Mouse (Mus musculus) MEL (cell line): Measurements from ENCODE around the gene Tbcb. TPM values are rescaled to one million over a fixed set of nuclear protein-coding genes. Genes with fewer than 3 reads are reported as not detected.

ENCODE experiments used
- DNase-seq: peaks from one replicate; pipeline ENCODE4 v3.0.0; 2011; ENCODE audit warnings: low read depth, low spot score
- H3K27ac ChIP-seq: 2 replicates; pipeline ENCODE4 v1.5.1; 2012; ENCODE audit warnings: low read depth, mild to moderate bottlenecking, control low read depth, low read length, moderate library complexity; ENCODE audit not compliant: control insufficient read depth
- H3K27me3 ChIP-seq, 2 experiments: fragments of 150-350 bp in 1 of 2; sonication (generic) in 1 of 2; 2 replicates each; pipeline ENCODE4 v1.6.1; 2012; ENCODE audit warnings: low read length in 2 of 2, mild to moderate bottlenecking in 2 of 2, improper control_type of control experiment in 1 of 2, moderate library complexity in 1 of 2; ENCODE audit not compliant: insufficient read depth in 2 of 2, control insufficient read depth in 1 of 2
- H3K36me3 ChIP-seq, 2 experiments: 2 replicates each; pipeline ENCODE4 v1.6.1; 2012 to 2014; ENCODE audit warnings: low read length in 2 of 2, improper control_type of control experiment in 1 of 2, inconsistent platforms in 1 of 2, mild to moderate bottlenecking in 1 of 2; ENCODE audit not compliant: insufficient read depth in 2 of 2, control insufficient read depth in 1 of 2
- H3K4me1 ChIP-seq, 2 experiments: fragments of 150-350 bp in 1 of 2; sonication (generic) in 1 of 2; 2 replicates each; pipeline ENCODE4 v1.6.1; 2012; ENCODE audit warnings: low read length in 2 of 2, improper control_type of control experiment in 1 of 2, mild to moderate bottlenecking in 1 of 2; ENCODE audit not compliant: insufficient read depth in 2 of 2, control insufficient read depth in 1 of 2
- H3K4me3 ChIP-seq, 2 experiments: fragments of 150-350 bp in 1 of 2; sonication (generic) in 1 of 2; 2 replicates each; pipeline ENCODE4 v1.5.1; 2012; ENCODE audit warnings: low read depth in 2 of 2, low read length in 2 of 2, mild to moderate bottlenecking in 2 of 2, moderate library complexity in 2 of 2, control low read depth in 1 of 2, improper control_type of control experiment in 1 of 2; ENCODE audit not compliant: control insufficient read depth in 1 of 2, insufficient read depth in 1 of 2
- H3K79me2 ChIP-seq: 2 replicates; pipeline ENCODE4 v1.6.1; 2012; ENCODE audit warnings: mild to moderate bottlenecking, low read length, moderate library complexity; ENCODE audit not compliant: control insufficient read depth, poor library complexity, insufficient read depth
- H3K9ac ChIP-seq: 2 replicates; pipeline ENCODE4 v1.6.1; 2012; ENCODE audit warnings: low read depth, mild to moderate bottlenecking, control low read depth, low read length, moderate library complexity; ENCODE audit not compliant: control insufficient read depth, poor library complexity, severe bottlenecking
- H3K9me3 ChIP-seq: fragments of 150-350 bp; sonication (generic); replicated peaks from 2 replicates; pipeline ENCODE4 v1.6.1; 2012; ENCODE audit warnings: mild to moderate bottlenecking, low read length, improper control_type of control experiment, moderate library complexity; ENCODE audit not compliant: insufficient read depth
- CTCF ChIP-seq, 3 experiments: IDR thresholded peaks in 2 of 3; conservative IDR thresholded peaks in 1 of 3; 2 replicates each; pipeline ENCODE4 v1.5.1; 2011 to 2012; ENCODE audit warnings: low read length in 3 of 3, low read depth in 2 of 3, mild to moderate bottlenecking in 2 of 3, improper control_type of control experiment in 1 of 3, inconsistent platforms in 1 of 3, mixed read lengths in 1 of 3, moderate library complexity in 1 of 3; ENCODE audit not compliant: control insufficient read depth in 1 of 3, insufficient read depth in 1 of 3, poor library complexity in 1 of 3, severe bottlenecking in 1 of 3
- GATA1 ChIP-seq: IDR thresholded peaks from 2 replicates; pipeline ENCODE4 v1.6.1; 2011; ENCODE audit warnings: low read depth, low read length, improper control_type of control experiment
- MEF2A ChIP-seq: IDR thresholded peaks from 2 replicates; pipeline ENCODE4 v1.6.1; 2014; ENCODE audit warnings: low read depth, mild to moderate bottlenecking, inconsistent platforms, low read length, improper control_type of control experiment; ENCODE audit not compliant: poor library complexity, insufficient replicate concordance, severe bottlenecking; ENCODE audit errors: extremely low read depth
- MXI1 ChIP-seq: IDR thresholded peaks from 2 replicates; pipeline ENCODE4 v1.6.1; 2011; ENCODE audit warnings: mild to moderate bottlenecking, low read depth, low read length, improper control_type of control experiment
- MYB ChIP-seq: IDR thresholded peaks from 2 replicates; pipeline ENCODE4 v1.6.1; 2011; ENCODE audit warnings: mild to moderate bottlenecking, low read depth, low read length, improper control_type of control experiment
- NRF1 ChIP-seq: IDR thresholded peaks from 2 replicates; pipeline ENCODE4 v1.6.1; 2014; ENCODE audit warnings: low read depth, mild to moderate bottlenecking, inconsistent platforms, low read length, improper control_type of control experiment, moderate library complexity; ENCODE audit not compliant: poor library complexity, insufficient read depth, severe bottlenecking
- RCOR1 ChIP-seq: IDR thresholded peaks from 2 replicates; pipeline ENCODE4 v1.6.1; 2012; ENCODE audit warnings: low read depth, mild to moderate bottlenecking, inconsistent platforms, low read length, improper control_type of control experiment
- USF1 ChIP-seq: IDR thresholded peaks from 2 replicates; pipeline ENCODE4 v1.6.1; 2014; ENCODE audit warnings: low read depth, mild to moderate bottlenecking, inconsistent platforms, low read length, improper control_type of control experiment, moderate library complexity
- ZMIZ1 ChIP-seq: IDR thresholded peaks from 2 replicates; pipeline ENCODE4 v1.6.1; 2012; ENCODE audit warnings: low read depth, mild to moderate bottlenecking, inconsistent platforms, low read length, improper control_type of control experiment, moderate library complexity
- polyA plus RNA-seq, 2 experiments: library from polyadenylated mRNA; stranded (reverse) in 1 of 2; unstranded in 1 of 2; fragments of >175 nt in 1 of 2; fragments of >200 nt in 1 of 2; gene quantifications; 2 replicates each; pipeline versions ENCODE4 v1.2.1 to v1.2.4; 2012; ENCODE audit warnings: low replicate concordance in 2 of 2, low read depth in 1 of 2; ENCODE audit not compliant: insufficient read length in 2 of 2, insufficient read depth in 1 of 2, missing spikeins in 1 of 2
- total RNA-seq: library from RNA; depleted of rRNA; stranded (reverse); fragments of 300-350 nt; gene quantifications from 2 replicates; pipeline ENCODE4 v1.2.3, GENCODE M21; 2012

Gene Tbcb
- total and polyA plus RNA-seq, 3 experiments = 54.8 to 72.6 TPM; not detected in 1

- no peaks in the 10 kb centered on the region for H3K27me3 ChIP-seq
- peak overlapping the region; percentile 33 to 57 for H3K4me3 ChIP-seq
- H3K27ac ChIP-seq = peak overlapping the region; percentile 25; the same call in 1 of the 2 replicates
- peaks cover 9% of the 10 kb centered on the region for H3K79me2 ChIP-seq
- H3K9ac ChIP-seq = peak overlapping the region; percentile 68
- peaks cover 0 to 17% of the 10 kb centered on the region in 2 experiments; a peak in 3 of 4 replicates for H3K4me1 ChIP-seq
- 0 out of 2 replicates have a peak, but pooled peaks have one; percentile 29 for TF ChIP-seq MXI1
- TF ChIP-seq ZMIZ1 = peak; percentile 47; the same call in 1 of the 2 replicates
- TF ChIP-seq NRF1 = peak; percentile 71
- no peak for TF ChIP-seq MYB
- TF ChIP-seq RCOR1 = no peak
- H3K36me3 ChIP-seq = peaks cover 0 to 14% of the 10 kb centered on the region in 2 experiments; a peak in 2 of 4 replicates
- peak; percentile 89 for DNase-seq
- H3K9me3 ChIP-seq = no peaks in the 10 kb centered on the region
Measured at GRCm38 (mm10) chr7:30193581-30194100, 38.4 kb downstream of the Tbcb start.

DNA sequence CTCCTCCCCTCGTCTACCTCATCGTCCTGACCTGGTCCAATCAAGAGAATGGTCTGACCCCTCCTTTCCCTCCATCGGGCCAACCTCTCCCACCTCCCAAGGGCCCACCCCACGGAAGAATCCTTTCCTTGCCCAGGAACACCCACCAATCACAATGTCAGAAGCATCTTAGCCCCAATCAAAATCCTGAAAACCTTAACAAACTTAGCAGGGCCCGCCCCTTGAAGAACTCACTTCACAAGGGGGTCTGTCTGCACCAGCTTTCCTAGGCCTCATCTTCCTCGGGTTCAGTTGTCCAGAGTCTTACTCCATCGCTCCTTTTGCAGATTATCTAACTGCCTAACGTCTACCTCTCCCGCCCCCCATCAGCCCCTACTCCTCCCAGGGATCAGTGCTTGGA is 39.1 kb downstream of the Tbcb start:
- Histone ChIP-seq H3K27me3 (no peaks in the 10 kb centered on the region), H3K4me3 (no peak overlapping the region; a peak in 1 of 4 replicates), H3K36me3 (peaks cover 2 to 12% of the 10 kb centered on the region in 2 experiments; a peak in 3 of 4 replicates), H3K9me3 (no peaks in the 10 kb centered on the region), H3K4me1 (peaks cover 0 to 17% of the 10 kb centered on the region in 2 experiments; a peak in 3 of 4 replicates), H3K27ac (no peak overlapping the region), H3K9ac (no peak overlapping the region; the same call in 1 of the 2 replicates), H3K79me2 (peaks cover 9% of the 10 kb centered on the region)
- no peak for TF ChIP-seq USF1
- no peak for TF ChIP-seq GATA1
- no peak for TF ChIP-seq CTCF (IDR thresholded peaks at IDR 0.05 in 2 of 3, conservative IDR thresholded peaks at IDR 0.05 in 1 of 3; ENCODE audit: control insufficient read depth in 1 of 3, insufficient read depth in 1 of 3, low read depth in 2 of 3, low read length in 3 of 3, poor library complexity in 1 of 3, severe bottlenecking in 1 of 3)
- DNase-seq = no peak

GRCm38 (mm10) chr7:30192088-30192487 is 40.0 kb downstream of the Tbcb start:
- peaks cover 0 to 17% of the 10 kb centered on the region in 2 experiments; a peak in 2 of 4 replicates for H3K4me1 ChIP-seq
- no peaks in the 10 kb centered on the region for H3K9me3 ChIP-seq
- DNase-seq = no peak
- H3K36me3 ChIP-seq = peaks cover 2 to 12% of the 10 kb centered on the region in 2 experiments
- H3K4me3 ChIP-seq = no peak overlapping the region
- H3K79me2 ChIP-seq = peaks cover 9% of the 10 kb centered on the region
- no peak overlapping the region for H3K9ac ChIP-seq
- no peaks in the 10 kb centered on the region for H3K27me3 ChIP-seq
- TF ChIP-seq MEF2A = no peak
- TF ChIP-seq, all 39 proteins: peak for 0
- no peak overlapping the region for H3K27ac ChIP-seq
